25 mouse cellular contexts compared by ENCODE assay signal in genomic region chr2:14597909-14598563, GRCm38 (mm10).
"Had no signal": no experiment of that assay in that cellular context is flagged by ENCODE, and none has a peak within 500 bp of the region (broad histone marks: within the 10 kb centered on the region; RNA-seq: fewer than 3 reads in every experiment).

No protein-coding gene starts in this region.

- H3K27ac ChIP-seq: heart, adult 2 months; heart, embryonic 13.5 days; heart, embryonic 15.5 days; hindbrain, embryonic 12.5 days; hindbrain, embryonic 15.5 days; kidney, embryonic 15.5 days; kidney, postnatal 0 days; limb, embryonic 13.5 days; limb, embryonic 15.5 days; liver, embryonic 12.5 days had no signal

- H3K9ac ChIP-seq: heart, embryonic 13.5 days; heart, embryonic 15.5 days; hindbrain, embryonic 12.5 days; hindbrain, embryonic 15.5 days; kidney, embryonic 15.5 days; limb, embryonic 13.5 days; limb, embryonic 15.5 days; liver, embryonic 12.5 days had no signal

- H3K36me3 ChIP-seq: heart, embryonic 13.5 days; heart, embryonic 15.5 days; hindbrain, embryonic 12.5 days; hindbrain, embryonic 15.5 days; kidney, embryonic 15.5 days; limb, embryonic 13.5 days; limb, embryonic 15.5 days; liver, embryonic 12.5 days had no signal

- DNase-seq: gastrocnemius, postnatal 14 days; gastrocnemius, postnatal 36 days; heart, adult 11 months; heart, adult 2 months; heart, postnatal 14 days; heart, postnatal 36 days; kidney, adult 11 months; kidney, adult 2 months; kidney, adult 9 months; kidney, postnatal 14 days; kidney, postnatal 36 days; layer of hippocampus, adult 9-11 months; layer of hippocampus, postnatal 36 days; left cerebral cortex, postnatal 4 days had no signal

- H3K4me2 ChIP-seq: heart, embryonic 11.5 days; heart, embryonic 13.5 days; heart, embryonic 15.5 days; hindbrain, embryonic 12.5 days; hindbrain, embryonic 15.5 days; kidney, embryonic 15.5 days; limb, embryonic 13.5 days; limb, embryonic 15.5 days; liver, embryonic 12.5 days had no signal

- ATAC-seq: intestine, embryonic 16.5 days; liver, embryonic 12.5 days had no signal

- H3K4me1 ChIP-seq: heart, embryonic 15.5 days; hindbrain, embryonic 15.5 days; kidney, embryonic 15.5 days; limb, embryonic 13.5 days; limb, embryonic 15.5 days; liver, embryonic 12.5 days had no signal

- H3K9me3 ChIP-seq: heart, embryonic 13.5 days; heart, embryonic 15.5 days; hindbrain, embryonic 12.5 days; hindbrain, embryonic 15.5 days; kidney, embryonic 15.5 days; limb, embryonic 13.5 days; limb, embryonic 15.5 days; liver, embryonic 12.5 days had no signal

- H3K4me3 ChIP-seq: heart, adult 2 months; heart, embryonic 13.5 days; heart, embryonic 15.5 days; hindbrain, embryonic 12.5 days; hindbrain, embryonic 15.5 days; kidney, embryonic 15.5 days; limb, embryonic 13.5 days; limb, embryonic 15.5 days; liver, embryonic 12.5 days had no signal

- H3K27me3 ChIP-seq: heart, embryonic 13.5 days; heart, embryonic 15.5 days; hindbrain, embryonic 15.5 days; kidney, embryonic 15.5 days; limb, embryonic 13.5 days; limb, embryonic 15.5 days had no signal
